Mouse (Mus musculus) thymus, adult 2 months (tissue): ENCODE data around the gene Coa4.

Source experiments
- CTCF ChIP-seq: fragments of 200-500 bp; IDR thresholded peaks from 2 replicates; pipeline ENCODE4 v1.5.1; 2012; ENCODE audit warnings: mild to moderate bottlenecking, control low read depth, low read length, moderate library complexity, borderline replicate concordance; ENCODE audit not compliant: control insufficient read depth, poor library complexity, insufficient read depth; ENCODE audit errors: extremely low read depth
- POLR2A ChIP-seq: fragments of 200-500 bp; IDR thresholded peaks from 2 replicates; pipeline ENCODE4 v1.6.1; 2012; ENCODE audit warnings: mild to moderate bottlenecking, low read length, control low read depth, moderate library complexity; ENCODE audit not compliant: control insufficient read depth, poor library complexity, insufficient read depth; ENCODE audit errors: extremely low read depth

- TF ChIP-seq CTCF (no peak), POLR2A (no peak)
Observed at GRCm38 (mm10) chr7:100502374-100502922, 34.4 kb upstream of the Coa4 start.
